Mouse (Mus musculus): ENCODE data around the gene Fam118b. TPM values are rescaled to one million over a fixed set of nuclear protein-coding genes. Genes with fewer than 3 reads are reported as not detected.

Fam118b gene
- polyA plus RNA-seq, 1 experiment from 2014 or later, result 40.9 TPM

DNA sequence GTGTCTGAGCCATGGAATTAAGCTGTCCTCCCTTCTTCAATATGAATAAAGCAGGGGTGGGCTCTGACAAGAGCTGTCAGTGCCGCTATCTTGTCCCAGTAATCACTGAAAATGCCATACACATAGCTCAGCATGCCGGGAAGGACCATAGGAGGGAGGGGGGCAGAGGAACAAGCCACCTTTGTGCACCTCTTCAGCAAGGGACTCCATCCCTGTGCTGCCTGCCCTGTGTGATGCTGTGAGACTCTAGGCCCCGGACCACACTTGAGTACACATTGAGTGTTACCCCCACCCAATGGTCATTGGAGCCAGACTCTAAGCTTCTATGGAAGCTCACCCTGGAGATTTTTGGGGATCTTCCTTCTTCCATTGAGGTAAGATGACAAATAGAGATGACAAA is 18.7 kb upstream of the Fam118b start:
- no peak for DNase-seq (ENCODE audit: low spot score)
- H3K4me1 ChIP-seq, result peaks cover 20% of the 10 kb centered on the region
- no peak overlapping the region for H3K27ac ChIP-seq
- 0 out of 2 replicates have a peak, but pooled peaks cover 13% of the 10 kb centered on the region for H3K27me3 ChIP-seq (ENCODE audit: insufficient read depth, poor library complexity, severe bottlenecking)
- 70% methylated on average over 3 of the region's 3 CpGs for WGBS
- H3K4me3 ChIP-seq, result no peak overlapping the region
- H3K36me3 ChIP-seq, result no peaks in the 10 kb centered on the region
- no peaks in the 10 kb centered on the region for H3K9me3 ChIP-seq

DNA sequence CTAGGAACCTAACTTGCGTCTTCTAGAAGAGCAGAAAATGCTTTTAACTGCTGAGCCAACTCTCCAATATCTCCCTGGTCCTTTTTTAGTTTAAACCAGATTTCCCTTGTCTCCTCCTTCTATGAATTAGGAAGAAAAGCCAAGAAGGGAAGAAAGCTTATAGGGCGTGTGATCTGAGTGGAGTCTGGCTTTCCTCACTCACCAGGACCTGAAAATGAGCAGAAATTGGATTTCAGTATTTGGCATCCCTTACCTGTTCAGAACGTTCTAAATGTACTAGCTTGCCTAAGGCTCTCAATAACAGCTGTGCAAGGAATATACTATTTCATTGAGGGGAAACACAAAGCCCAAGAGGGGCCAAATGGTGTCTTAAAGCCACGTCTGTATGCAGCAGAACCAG is 16.7 kb upstream of the Fam118b start:
- Histone ChIP-seq H3K27me3 (ENCODE audit: insufficient read depth, poor library complexity, severe bottlenecking) (0 out of 2 replicates have a peak, but pooled peaks cover 13% of the 10 kb centered on the region), H3K4me3 (no peak overlapping the region), H3K9me3 (no peaks in the 10 kb centered on the region), H3K36me3 (no peaks in the 10 kb centered on the region), H3K4me1 (peaks cover 20% of the 10 kb centered on the region), H3K27ac (no peak overlapping the region)
- WGBS, result 79% methylated on average over 4 of the region's 4 CpGs
- DNase-seq (ENCODE audit: low spot score), result no peak

DNA sequence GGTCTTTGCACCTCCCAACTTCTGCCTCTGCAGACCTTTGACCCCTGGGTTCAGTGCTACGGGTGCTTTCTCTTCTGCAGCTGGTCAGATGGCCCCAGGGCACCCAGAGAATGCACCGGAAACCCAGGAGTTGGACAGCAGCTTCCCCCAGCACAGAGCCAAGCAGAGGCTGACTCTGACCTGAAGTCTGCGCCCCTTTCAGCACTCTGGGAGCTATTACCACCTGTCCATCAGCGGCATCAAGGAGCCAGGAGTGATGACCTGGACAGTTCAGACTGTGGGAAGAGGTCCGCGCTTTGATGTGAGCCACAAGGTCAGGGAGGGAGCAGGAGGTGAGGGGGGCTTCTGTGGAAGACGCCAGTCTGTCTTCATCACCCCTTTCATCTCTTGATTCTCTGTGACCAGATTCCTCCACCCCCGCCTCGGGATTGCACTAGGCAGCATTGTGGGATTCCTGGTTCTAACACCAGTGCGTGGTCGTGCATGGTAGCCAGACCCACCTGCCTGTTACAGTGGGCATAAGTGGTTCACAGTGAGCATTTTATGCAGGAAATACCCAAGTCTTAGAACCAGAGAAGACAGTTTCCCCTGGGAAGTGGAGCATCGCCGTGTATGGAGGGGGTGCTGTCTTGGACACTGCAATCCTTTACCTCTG is 15.9 kb upstream of the Fam118b start:
- Histone ChIP-seq H3K36me3 (no peaks in the 10 kb centered on the region; the same call in 1 of the 2 replicates), H3K4me1 (peaks cover 20% of the 10 kb centered on the region), H3K9me3 (no peaks in the 10 kb centered on the region), H3K4me3 (no peak overlapping the region), H3K27ac (peak overlapping the region; percentile 13), H3K27me3 (ENCODE audit: insufficient read depth, poor library complexity, severe bottlenecking) (0 out of 2 replicates have a peak, but pooled peaks cover 13% of the 10 kb centered on the region)
- DNase-seq (ENCODE audit: low spot score), result no peak
- WGBS, result 60% methylated on average over 13 of the region's 13 CpGs

DNA sequence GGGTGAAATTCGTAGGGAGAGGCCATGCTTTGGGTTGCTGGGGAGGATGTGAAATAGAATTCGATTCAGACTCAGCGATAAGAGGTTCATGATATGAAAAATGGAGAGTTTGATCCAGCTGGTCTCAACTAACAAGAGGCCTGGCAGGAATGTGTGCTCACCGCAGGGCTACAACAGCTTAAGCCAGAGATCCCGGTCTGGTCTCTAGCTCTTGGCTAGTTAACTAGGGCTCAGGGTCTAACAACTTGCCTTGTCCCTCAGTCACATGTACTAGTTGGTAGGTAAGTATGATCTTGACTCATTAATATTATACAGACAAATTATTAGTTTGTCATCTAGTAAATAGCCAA is 15.2 kb upstream of the Fam118b start:
- 69% methylated on average over 5 of the region's 5 CpGs for WGBS
- Histone ChIP-seq H3K27me3 (ENCODE audit: insufficient read depth, poor library complexity, severe bottlenecking) (0 out of 2 replicates have a peak, but pooled peaks cover 6% of the 10 kb centered on the region), H3K27ac (no peak overlapping the region), H3K36me3 (peaks cover 7% of the 10 kb centered on the region; the same call in 1 of the 2 replicates), H3K4me1 (peaks cover 17% of the 10 kb centered on the region), H3K4me3 (no peak overlapping the region), H3K9me3 (no peaks in the 10 kb centered on the region)
- no peak for DNase-seq (ENCODE audit: low spot score)

DNA sequence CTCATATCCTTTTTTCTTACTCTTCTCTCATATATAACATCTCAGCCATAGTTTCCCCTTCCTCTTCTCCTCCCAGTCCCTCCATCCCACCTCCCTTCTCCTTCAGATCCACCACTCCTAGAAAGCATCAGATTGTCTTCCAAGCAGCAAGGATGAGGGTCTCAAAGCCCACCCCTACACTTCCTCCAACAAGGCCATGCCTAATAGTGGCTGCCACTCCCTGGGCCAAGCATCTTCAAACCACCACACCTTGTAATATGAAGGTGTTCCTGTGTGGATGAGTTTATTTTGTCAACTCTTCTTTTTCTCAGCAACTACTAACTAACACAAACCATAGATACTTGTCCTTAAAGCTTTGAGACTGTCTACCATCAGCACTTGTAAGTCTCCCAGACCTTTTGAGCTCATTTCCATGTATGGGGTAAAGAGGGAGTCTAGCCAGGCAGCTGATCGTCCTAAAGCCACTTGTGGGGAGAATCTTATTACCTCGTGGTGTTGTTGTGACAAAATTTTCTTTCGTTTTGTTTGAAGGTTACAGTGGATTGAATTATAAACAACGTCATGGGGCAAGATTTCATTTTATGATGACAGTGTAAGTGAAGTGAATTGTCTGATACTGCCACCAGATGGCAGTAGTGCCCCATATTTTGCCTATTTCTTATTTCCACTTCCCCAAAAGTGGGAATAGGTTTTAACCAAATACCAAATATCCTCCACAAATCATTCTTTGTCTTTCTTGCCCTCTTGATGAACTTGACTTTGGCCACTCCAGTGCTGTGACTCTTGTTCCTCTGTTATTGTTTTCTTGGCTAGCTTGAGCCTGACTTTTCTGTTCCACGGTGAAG is 14.6 kb upstream of the Fam118b start:
- no peaks in the 10 kb centered on the region for H3K9me3 ChIP-seq
- H3K36me3 ChIP-seq, result peaks cover 13% of the 10 kb centered on the region
- 0 out of 2 replicates have a peak, but pooled peaks cover 3% of the 10 kb centered on the region for H3K27me3 ChIP-seq (ENCODE audit: insufficient read depth, poor library complexity, severe bottlenecking)
- 28% methylated on average over 5 of the region's 5 CpGs for WGBS
- no peak for DNase-seq (ENCODE audit: low spot score)
- H3K27ac ChIP-seq, result no peak overlapping the region
- peaks cover 14% of the 10 kb centered on the region for H3K4me1 ChIP-seq
- H3K4me3 ChIP-seq, result no peak overlapping the region

DNA sequence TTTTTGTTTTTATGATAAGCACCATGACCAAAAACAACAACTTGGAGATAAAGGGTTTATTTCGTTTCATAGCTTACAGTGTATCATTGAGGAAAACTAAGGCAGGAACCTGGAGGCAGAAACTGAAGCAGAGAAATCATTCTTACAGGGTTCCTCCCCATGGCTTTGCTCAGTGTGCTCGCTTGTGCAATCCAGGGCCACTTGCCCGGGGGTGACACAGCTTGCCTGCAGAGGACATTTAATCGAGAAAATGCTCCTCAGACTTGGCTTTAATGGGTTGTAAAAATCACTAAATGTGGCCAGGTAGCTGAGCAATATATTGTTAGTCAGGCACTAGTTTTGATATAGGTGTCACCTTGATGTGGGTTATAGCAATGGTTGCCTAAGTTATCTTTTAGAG is 10.8 kb upstream of the Fam118b start:
- Histone ChIP-seq H3K27ac (no peak overlapping the region), H3K4me1 (peaks cover 4% of the 10 kb centered on the region; the same call in 1 of the 2 replicates), H3K9me3 (no peaks in the 10 kb centered on the region), H3K27me3 (ENCODE audit: insufficient read depth, poor library complexity, severe bottlenecking) (no peaks in the 10 kb centered on the region), H3K36me3 (peaks cover 47% of the 10 kb centered on the region), H3K4me3 (no peak overlapping the region)
- no peak for DNase-seq (ENCODE audit: low spot score)
- 87% methylated on average over 4 of the region's 4 CpGs for WGBS

DNA sequence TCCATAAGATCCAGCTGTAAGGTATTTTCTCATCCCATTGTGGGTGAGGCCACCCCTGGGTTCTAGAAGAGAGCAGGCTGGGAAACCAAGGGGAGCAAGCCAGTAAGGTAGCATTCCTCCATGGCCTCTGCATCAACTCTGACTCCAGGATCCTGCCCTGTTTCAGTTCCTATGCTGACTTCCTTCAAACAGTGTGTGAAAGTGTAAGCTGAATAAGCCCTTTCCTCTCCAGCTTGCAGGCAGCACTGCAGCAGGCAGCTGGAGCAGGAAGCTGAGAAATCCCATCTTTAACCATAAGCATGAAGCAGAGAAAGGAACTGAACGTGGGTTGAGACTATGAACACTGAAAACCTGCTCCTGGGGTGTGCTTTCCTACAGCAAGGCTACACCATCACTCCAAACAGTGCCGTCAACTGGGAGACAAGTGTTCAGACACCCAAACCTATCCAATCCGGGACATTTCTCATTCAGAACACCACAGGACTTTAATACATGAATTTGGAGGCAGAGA is 10.3 kb upstream of the Fam118b start:
- Histone ChIP-seq H3K27me3 (ENCODE audit: insufficient read depth, poor library complexity, severe bottlenecking) (no peaks in the 10 kb centered on the region), H3K9me3 (no peaks in the 10 kb centered on the region), H3K27ac (no peak overlapping the region), H3K36me3 (peaks cover 52% of the 10 kb centered on the region), H3K4me3 (no peak overlapping the region), H3K4me1 (no peaks in the 10 kb centered on the region)
- WGBS, result 86% methylated on average over 3 of the region's 3 CpGs
- no peak for DNase-seq (ENCODE audit: low spot score)

DNA sequence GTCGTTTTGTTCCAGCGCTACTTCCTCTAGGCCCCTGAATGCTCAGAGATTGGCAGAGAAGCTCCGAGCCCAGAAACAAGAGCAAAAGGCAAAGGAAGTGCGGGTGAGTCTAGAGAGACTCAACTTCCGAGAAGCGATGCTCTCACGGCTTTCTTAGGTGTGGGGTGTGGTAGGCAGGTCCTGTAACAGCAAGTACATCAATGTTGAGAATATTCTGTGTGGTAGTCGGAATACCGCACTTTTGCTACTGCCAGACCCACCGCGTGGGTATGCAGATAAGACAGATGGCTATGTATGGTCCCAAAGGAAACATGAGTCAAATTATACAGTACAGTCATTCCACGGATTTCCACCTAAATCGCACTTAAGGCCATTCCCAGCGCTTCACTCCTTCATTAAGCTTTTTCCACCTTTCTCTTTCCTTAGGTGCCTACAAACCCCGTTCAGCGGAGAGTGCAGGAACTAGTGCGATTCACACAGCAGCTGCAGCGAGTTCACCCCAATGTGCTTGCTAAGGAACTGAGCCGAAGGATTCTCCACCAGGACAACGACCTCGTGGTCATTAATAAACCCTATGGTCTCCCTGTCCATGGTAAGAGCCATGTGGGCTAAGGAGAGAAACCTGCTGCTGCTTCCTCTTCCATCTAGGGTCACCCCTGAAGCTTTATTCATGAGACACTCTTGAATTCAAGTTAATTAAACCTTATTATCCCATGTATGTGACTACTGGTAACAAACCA is 541 bp upstream of the Fam118b start:
- no peak for DNase-seq (ENCODE audit: low spot score)

DNA sequence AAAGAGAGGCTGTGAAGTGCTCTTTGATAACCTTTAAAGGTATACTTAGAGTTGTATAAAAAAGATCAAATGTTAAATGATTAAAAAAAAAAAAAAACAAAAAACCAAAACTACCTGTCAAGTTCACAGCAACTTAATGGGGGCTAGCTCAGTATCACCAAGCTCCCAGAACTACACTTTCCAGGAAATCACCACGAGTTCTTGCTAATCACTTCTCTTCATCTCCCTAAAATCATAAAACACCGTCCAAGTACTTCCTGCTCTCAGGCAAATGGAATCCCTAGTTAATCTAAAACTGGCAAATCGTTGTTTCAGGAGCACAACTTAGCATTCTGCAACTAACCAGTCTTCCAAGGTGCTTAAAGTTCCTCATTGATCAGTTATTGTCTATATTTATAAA is 3.1 kb downstream of the Fam118b start:
- Histone ChIP-seq H3K27ac (no peak overlapping the region), H3K4me1 (peaks cover 17% of the 10 kb centered on the region), H3K36me3 (0 out of 2 replicates have a peak, but pooled peaks cover 3% of the 10 kb centered on the region), H3K27me3 (ENCODE audit: insufficient read depth, poor library complexity, severe bottlenecking) (no peaks in the 10 kb centered on the region), H3K4me3 (no peak overlapping the region), H3K9me3 (no peaks in the 10 kb centered on the region)
- no peak for DNase-seq (ENCODE audit: low spot score)
- WGBS, result 72% methylated on average over 3 of the region's 3 CpGs

More for the DNA sequence above, 541 bp upstream of the Fam118b start:
- Histone ChIP-seq H3K36me3 (peaks cover 36% of the 10 kb centered on the region), H3K9me3 (no peaks in the 10 kb centered on the region), H3K4me1 (peaks cover 20% of the 10 kb centered on the region), H3K27me3 (ENCODE audit: insufficient read depth, poor library complexity, severe bottlenecking) (no peaks in the 10 kb centered on the region), H3K4me3 (peak overlapping the region; percentile 80), H3K27ac (peak overlapping the region; percentile 93)
- 1% methylated on average over 21 of the region's 21 CpGs for WGBS

DNA sequence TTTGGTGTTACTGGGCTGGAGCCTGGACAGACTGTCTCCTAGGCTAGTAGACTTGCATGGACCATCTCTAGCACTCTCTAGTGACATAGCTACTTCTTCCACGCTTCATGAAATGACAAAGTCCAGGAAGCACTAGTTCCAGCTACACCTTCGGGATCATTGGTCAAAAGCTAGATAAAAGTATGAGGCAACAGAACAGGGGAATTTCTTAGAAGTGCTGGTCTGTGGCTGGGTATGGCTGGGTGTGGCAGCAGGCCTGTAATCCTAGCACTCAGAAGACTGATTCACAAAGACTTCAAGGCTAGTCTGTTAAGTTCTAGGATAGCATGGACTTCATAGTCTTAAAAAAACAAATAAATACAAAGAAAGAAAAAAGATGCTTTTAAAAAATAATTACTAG is 4.2 kb downstream of the Fam118b start:
- H3K9me3 ChIP-seq, result no peaks in the 10 kb centered on the region
- H3K4me1 ChIP-seq, result peaks cover 12% of the 10 kb centered on the region
- DNase-seq (ENCODE audit: low spot score), result no peak
- no peak overlapping the region for H3K4me3 ChIP-seq
- no peaks in the 10 kb centered on the region for H3K36me3 ChIP-seq
- WGBS, result 73% methylated on average over 2 of the region's 2 CpGs
- H3K27ac ChIP-seq, result no peak overlapping the region
- H3K27me3 ChIP-seq (ENCODE audit: insufficient read depth, poor library complexity, severe bottlenecking), result no peaks in the 10 kb centered on the region

DNA sequence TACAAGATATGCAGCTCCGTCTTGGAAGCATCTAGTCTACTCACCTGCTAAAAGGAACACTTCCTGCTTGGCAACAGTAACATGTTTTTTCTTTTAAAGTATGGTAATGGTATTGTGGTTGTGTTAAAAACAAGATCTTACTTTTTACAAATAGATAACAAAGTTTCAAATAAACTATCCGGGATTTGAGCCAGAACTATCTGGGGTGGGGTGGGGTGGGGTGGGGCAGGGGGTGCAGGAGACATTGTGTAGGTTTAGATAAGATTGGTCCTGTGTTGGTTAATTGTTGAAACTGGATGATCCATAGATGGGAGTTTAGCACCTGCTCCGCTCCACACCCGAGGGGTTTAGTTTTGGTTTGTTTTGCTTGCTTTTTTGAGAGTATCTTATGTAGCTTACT is 5.2 kb downstream of the Fam118b start:
- no peak for DNase-seq (ENCODE audit: low spot score)
- 74% methylated on average over 4 of the region's 4 CpGs for WGBS
- Histone ChIP-seq H3K27ac (no peak overlapping the region), H3K9me3 (no peaks in the 10 kb centered on the region), H3K4me1 (peaks cover 9% of the 10 kb centered on the region; the same call in 1 of the 2 replicates), H3K4me3 (no peak overlapping the region), H3K36me3 (no peaks in the 10 kb centered on the region), H3K27me3 (ENCODE audit: insufficient read depth, poor library complexity, severe bottlenecking) (no peaks in the 10 kb centered on the region)

DNA sequence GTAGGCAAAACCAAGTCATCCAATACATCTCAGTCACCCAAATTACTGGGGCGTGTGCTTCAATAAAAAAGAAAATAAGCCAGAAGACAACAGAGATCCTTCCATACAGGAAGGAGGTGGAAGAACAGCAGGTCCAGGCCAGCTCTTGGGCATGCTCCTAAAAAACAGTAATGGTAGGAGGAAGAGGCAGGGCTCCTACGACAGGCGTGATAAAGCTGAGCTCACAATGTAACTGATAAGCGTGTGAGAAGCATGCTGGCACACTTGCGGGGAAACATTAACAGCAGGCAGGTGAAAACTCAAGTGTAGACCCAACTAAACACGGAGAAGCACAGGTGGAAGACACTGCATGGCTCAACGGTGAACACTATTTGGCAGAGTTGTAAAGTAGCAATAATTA is 10.2 kb downstream of the Fam118b start:
- DNase-seq (ENCODE audit: low spot score), result no peak
- WGBS, result 60% methylated on average over 7 of the region's 7 CpGs
- no peak overlapping the region for H3K4me3 ChIP-seq
- no peaks in the 10 kb centered on the region for H3K36me3 ChIP-seq
- no peaks in the 10 kb centered on the region for H3K4me1 ChIP-seq
- no peak overlapping the region for H3K27ac ChIP-seq
- H3K9me3 ChIP-seq, result no peaks in the 10 kb centered on the region
- H3K27me3 ChIP-seq (ENCODE audit: insufficient read depth, poor library complexity, severe bottlenecking), result no peaks in the 10 kb centered on the region

DNA sequence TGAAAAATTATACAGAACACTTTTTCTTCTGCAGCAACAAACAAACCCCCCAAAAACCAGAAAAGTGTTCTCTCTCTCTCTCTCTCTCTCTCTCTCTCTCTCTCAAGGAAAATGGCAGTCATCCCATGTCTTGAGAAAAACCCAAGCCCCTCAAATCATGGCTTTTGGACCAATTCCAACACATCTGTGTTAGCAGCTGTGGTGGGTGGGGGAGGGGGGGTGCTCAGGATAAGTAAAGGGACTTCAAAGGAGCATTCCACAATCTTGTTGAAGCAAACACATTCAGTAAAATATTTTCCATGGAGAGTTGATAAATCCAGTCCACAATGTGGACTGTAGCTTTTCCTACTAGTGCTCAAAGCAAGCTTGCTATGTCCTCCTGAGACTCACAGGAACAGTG is 18.1 kb downstream of the Fam118b start:
- no peaks in the 10 kb centered on the region for H3K9me3 ChIP-seq
- no peaks in the 10 kb centered on the region for H3K27me3 ChIP-seq (ENCODE audit: insufficient read depth, poor library complexity, severe bottlenecking)
- H3K36me3 ChIP-seq, result no peaks in the 10 kb centered on the region
- no peak overlapping the region for H3K4me3 ChIP-seq
- no peaks in the 10 kb centered on the region for H3K4me1 ChIP-seq
- DNase-seq (ENCODE audit: low spot score), result no peak
- no peak overlapping the region for H3K27ac ChIP-seq
